Mouse (Mus musculus): ENCODE data around the gene Chit1.

- TF ChIP-seq GATA1 (IDR thresholded peaks at IDR 0.05; ENCODE audit: borderline replicate concordance, low read length) (no peak), FLI1 (IDR thresholded peaks at IDR 0.05; ENCODE audit: low read length) (no peak)
Measured at GRCm38 (mm10) chr1:134097080-134097855, 13.8 kb upstream of the Chit1 start.
